Mouse (Mus musculus): ENCODE results near the gene Cdx2. TPM values are rescaled to one million over a fixed set of nuclear protein-coding genes. Genes with fewer than 3 reads are reported as not detected.

Cdx2 gene
- polyA plus RNA-seq, 1 experiment from 2014 or later, result not detected

- ATAC-seq (ENCODE audit: insufficient read depth), result no peak
- H3K27me3 ChIP-seq (ENCODE audit: insufficient read depth, low read length), result peaks cover 98% of the 10 kb centered on the region
- no peak overlapping the region for H3K27ac ChIP-seq (ENCODE audit: low read depth)
- H3K36me3 ChIP-seq (ENCODE audit: insufficient read depth), result no peaks in the 10 kb centered on the region
- H3K4me2 ChIP-seq, result no peak overlapping the region
- no peak for TF ChIP-seq CTCF (IDR thresholded peaks at IDR 0.05; ENCODE audit: low read depth)
- H3K4me1 ChIP-seq (ENCODE audit: insufficient read depth), result 0 out of 2 replicates have a peak, but pooled peaks cover 3% of the 10 kb centered on the region
- DNase-seq, result no peak
- H3K9ac ChIP-seq, result no peak overlapping the region
- H3K4me3 ChIP-seq (ENCODE audit: low read depth, low read length), result no peak overlapping the region
- H3K9me3 ChIP-seq (ENCODE audit: low read depth, low read length), result no peaks in the 10 kb centered on the region
- 4% methylated on average over 21 of the region's 21 CpGs for WGBS
Measured at GRCm38 (mm10) chr5:147300917-147301780, 5.9 kb downstream of the Cdx2 start.

GRCm38 (mm10) chr5:147300001-147300363 is 7.1 kb downstream of the Cdx2 start:
- peak; percentile 33; the same call in 1 of the 2 replicates for ATAC-seq (ENCODE audit: insufficient read depth)
- TF ChIP-seq CTCF (IDR thresholded peaks at IDR 0.05; ENCODE audit: low read depth), result no peak

GRCm38 (mm10) chr5:147299255-147300000 is 7.6 kb downstream of the Cdx2 start:
- H3K4me2 ChIP-seq, result peak overlapping the region; percentile 56
- no peak overlapping the region for H3K9ac ChIP-seq
- under 1% methylated on average over 41 of the region's 41 CpGs for WGBS
- H3K9me3 ChIP-seq (ENCODE audit: low read depth, low read length), result no peaks in the 10 kb centered on the region
- TF ChIP-seq CTCF (IDR thresholded peaks at IDR 0.05; ENCODE audit: low read depth), result peak; percentile 76
- peaks cover 95% of the 10 kb centered on the region for H3K27me3 ChIP-seq (ENCODE audit: insufficient read depth, low read length)
- H3K27ac ChIP-seq (ENCODE audit: low read depth), result no peak overlapping the region
- ATAC-seq (ENCODE audit: insufficient read depth) (peak; percentile 83), DNase-seq (peak; percentile 88)
- peak overlapping the region; percentile 24 for H3K4me3 ChIP-seq (ENCODE audit: low read depth, low read length)
- 0 out of 2 replicates have a peak, but pooled peaks cover 3% of the 10 kb centered on the region for H3K4me1 ChIP-seq (ENCODE audit: insufficient read depth)
- no peaks in the 10 kb centered on the region for H3K36me3 ChIP-seq (ENCODE audit: insufficient read depth)

More at GRCm38 (mm10) chr5:147300001-147300363, 7.1 kb downstream of the Cdx2 start:
- H3K27me3 ChIP-seq (ENCODE audit: insufficient read depth, low read length), result peaks cover 95% of the 10 kb centered on the region
- no peaks in the 10 kb centered on the region for H3K36me3 ChIP-seq (ENCODE audit: insufficient read depth)
- 0 out of 2 replicates have a peak, but pooled peaks cover 3% of the 10 kb centered on the region for H3K4me1 ChIP-seq (ENCODE audit: insufficient read depth)
- no peak overlapping the region for H3K9ac ChIP-seq
- H3K27ac ChIP-seq (ENCODE audit: low read depth), result no peak overlapping the region
- H3K4me3 ChIP-seq (ENCODE audit: low read depth, low read length), result peak overlapping the region; percentile 24
- DNase-seq, result no peak
- H3K9me3 ChIP-seq (ENCODE audit: low read depth, low read length), result no peaks in the 10 kb centered on the region
- H3K4me2 ChIP-seq, result peak overlapping the region; percentile 56
- WGBS, result 6% methylated on average over 4 of the region's 4 CpGs

GRCm38 (mm10) chr5:147297249-147297648 is 9.8 kb downstream of the Cdx2 start:
- Histone ChIP-seq H3K27me3 (ENCODE audit: insufficient read depth, low read length) (peaks cover 95% of the 10 kb centered on the region), H3K27ac (ENCODE audit: low read depth) (no peak overlapping the region), H3K4me1 (ENCODE audit: insufficient read depth) (0 out of 2 replicates have a peak, but pooled peaks cover 3% of the 10 kb centered on the region), H3K4me2 (no peak overlapping the region), H3K36me3 (ENCODE audit: insufficient read depth) (no peaks in the 10 kb centered on the region), H3K4me3 (ENCODE audit: low read depth, low read length) (no peak overlapping the region), H3K9me3 (ENCODE audit: low read depth, low read length) (no peaks in the 10 kb centered on the region), H3K9ac (no peak overlapping the region)
- ATAC-seq (ENCODE audit: insufficient read depth) (no peak), DNase-seq (no peak)
- 57% methylated on average over 5 of the region's 5 CpGs for WGBS
- TF ChIP-seq CTCF (IDR thresholded peaks at IDR 0.05; ENCODE audit: low read depth), result no peak

- 12% methylated on average over 20 of the region's 20 CpGs for WGBS
- ATAC-seq (ENCODE audit: insufficient read depth), result no peak
- Histone ChIP-seq H3K4me2 (no peak overlapping the region), H3K9me3 (ENCODE audit: low read depth, low read length) (no peaks in the 10 kb centered on the region), H3K36me3 (ENCODE audit: insufficient read depth) (no peaks in the 10 kb centered on the region), H3K27me3 (ENCODE audit: insufficient read depth, low read length) (peaks cover 71% of the 10 kb centered on the region), H3K4me1 (ENCODE audit: insufficient read depth) (no peaks in the 10 kb centered on the region), H3K9ac (no peak overlapping the region), H3K27ac (ENCODE audit: low read depth) (no peak overlapping the region), H3K4me3 (ENCODE audit: low read depth, low read length) (no peak overlapping the region)
- DNase-seq, result no peak
- peak; percentile 53 for TF ChIP-seq CTCF (IDR thresholded peaks at IDR 0.05; ENCODE audit: low read depth)
Measured at GRCm38 (mm10) chr5:147294121-147294520, 12.9 kb downstream of the Cdx2 start.

GRCm38 (mm10) chr5:147293127-147293910 is 13.8 kb downstream of the Cdx2 start:
- Histone ChIP-seq H3K4me1 (ENCODE audit: insufficient read depth) (no peaks in the 10 kb centered on the region), H3K4me3 (ENCODE audit: low read depth, low read length) (no peak overlapping the region), H3K27me3 (ENCODE audit: insufficient read depth, low read length) (peaks cover 63% of the 10 kb centered on the region), H3K4me2 (no peak overlapping the region), H3K9me3 (ENCODE audit: low read depth, low read length) (no peaks in the 10 kb centered on the region), H3K9ac (no peak overlapping the region), H3K27ac (ENCODE audit: low read depth) (no peak overlapping the region), H3K36me3 (ENCODE audit: insufficient read depth) (no peaks in the 10 kb centered on the region)
- WGBS, result 17% methylated on average over 18 of the region's 18 CpGs
- DNase-seq (peak; percentile 91), ATAC-seq (ENCODE audit: insufficient read depth) (peak; percentile 63)
- TF ChIP-seq CTCF (IDR thresholded peaks at IDR 0.05; ENCODE audit: low read depth), result peak; percentile 97

All from lung, embryonic 14.5 days (tissue).